Mouse (Mus musculus) small intestine, adult 2 months (tissue): Measurements from ENCODE around the gene Dffb.

ENCODE experiments used
- CTCF ChIP-seq: fragments of 200-500 bp; IDR thresholded peaks from 2 replicates; pipeline ENCODE4 v1.5.1; 2012; ENCODE audit warnings: low read depth, mild to moderate bottlenecking, control low read depth, inconsistent platforms, low read length, moderate library complexity, mixed read lengths; ENCODE audit not compliant: insufficient replicate concordance, insufficient read length; ENCODE audit errors: extremely low read depth
- POLR2A ChIP-seq: fragments of 200-500 bp; IDR thresholded peaks from 2 replicates; pipeline ENCODE4 v1.6.1; 2012; ENCODE audit warnings: low read depth, mild to moderate bottlenecking, control low read depth, inconsistent platforms, low read length, moderate library complexity

DNA sequence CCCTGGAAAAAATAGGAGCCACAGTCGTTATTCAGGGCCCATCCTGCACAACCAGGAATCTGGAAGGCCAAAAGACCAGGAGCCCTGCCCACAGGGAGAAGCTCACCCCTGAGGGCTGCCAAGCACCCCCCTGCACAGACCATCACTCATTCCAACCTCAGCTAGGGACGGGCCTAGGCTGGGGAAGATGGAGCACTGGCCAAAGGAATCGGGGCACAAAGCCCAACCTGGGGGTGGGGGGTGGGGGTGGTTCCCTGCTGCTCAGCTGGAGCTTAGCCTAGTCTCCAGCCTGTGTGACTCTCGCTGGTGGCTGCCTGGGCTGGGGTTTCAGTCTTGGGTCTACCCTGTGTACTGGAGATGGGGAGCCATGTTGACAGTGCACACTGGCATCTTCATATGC is 47.9 kb upstream of the Dffb start:
- no peak for TF ChIP-seq POLR2A
- no peak for TF ChIP-seq CTCF
